Comparison of ENCODE assay signal across 8 mouse cellular contexts in genomic region chr6:18514480-18515352, GRCm38 (mm10). TPM values are rescaled to one million over a fixed set of nuclear protein-coding genes. Genes with fewer than 3 reads are reported as not detected.
DNase-seq lines count a peak whose midpoint lies in the region; ATAC-seq lines count a peak whose summit lies in the region.

TSS of gene Cttnbp2 (minus strand) at chr6:18514843.

- WGBS in lung, embryonic 15.5 days = 2% methylated on average over 60 of the region's 70 CpGs

- peaks cover 14% of the 10 kb centered on the region for H3K4me1 ChIP-seq in lung, embryonic 15.5 days

- peak; percentile 38 for DNase-seq in WW6 (ENCODE audit: low read depth, low spot score)
- DNase-seq in cerebellum, adult 9-11 months = peak; percentile 68
- DNase-seq in frontal cortex, postnatal 10 days (ENCODE audit: low spot score in 2 of 2) = peak; percentile 61 to 79
- peak; percentile 82 to 86 for DNase-seq in layer of hippocampus, postnatal 10 days (ENCODE audit: low spot score in 2 of 2)
- peak; percentile 85 for DNase-seq in retina, postnatal 1 day

- no peaks in the 10 kb centered on the region for H3K9me3 ChIP-seq in lung, embryonic 15.5 days

- H3K36me3 ChIP-seq in lung, embryonic 15.5 days = no peaks in the 10 kb centered on the region

- peak within 1 kb of the TSS; percentile 95 for H3K4me2 ChIP-seq in lung, embryonic 15.5 days

- H3K9ac ChIP-seq in lung, embryonic 15.5 days = peak within 1 kb of the TSS; percentile 59

- H3K27me3 ChIP-seq in lung, embryonic 15.5 days = 0 out of 2 replicates have a peak, but pooled peaks cover 3% of the 10 kb centered on the region

- H3K4me3 ChIP-seq in lung, embryonic 15.5 days = peak within 1 kb of the TSS; percentile 70

- H3K27ac ChIP-seq in lung, embryonic 15.5 days = no peak within 1 kb of the TSS

- peak; percentile 40 to 47; a peak in 3 of 4 replicates for ATAC-seq in hematopoietic stem cell, adult 5-6 weeks (replicated peaks in 1 of 2; ENCODE audit: insufficient read depth in 1 of 2, low FRiP score in 2 of 2, low TSS enrichment in 1 of 2, low read depth in 1 of 2, poor library complexity in 2 of 2, severe bottlenecking in 2 of 2)
- ATAC-seq in lung, embryonic 15.5 days (ENCODE audit: borderline replicate concordance, extremely low read depth, low FRiP score, low TSS enrichment) = peak; percentile 94
- no peak for ATAC-seq in erythroid progenitor cell, adult 5-6 weeks (replicated peaks; ENCODE audit: low FRiP score, poor library complexity, severe bottlenecking)

RNA-seq across cellular contexts. Expression of gene Cttnbp2, which starts in this region (rescaled TPM):
- 0.06 TPM in 1 of 2 replicates, not detected in the other for total RNA-seq in hematopoietic stem cell, adult 5-6 weeks (2017)
- 100 to 1,000 TPM; 177 to 187 TPM for total RNA-seq in layer of hippocampus, postnatal 10 days (2021)
- polyA plus RNA-seq in lung, embryonic 15.5 days (2015; fragmentation: Nextera tagmentation; extraction: Ambion mirVana) = 16.3 and 18.0 TPM in 2 replicates
- not detected in 2 replicates for total RNA-seq in erythroid progenitor cell, adult 5-6 weeks (2015; ENCODE audit: low replicate concordance)
- 0.13 TPM in 1 of 2 replicates, not detected in the other for total RNA-seq in erythroid progenitor cell, adult 5-6 weeks (2017; ENCODE audit: low replicate concordance)

Comparison
In these comparisons a context has a peak if more than half of its experiments do, and no peak if none do; other contexts are left out.
1. RNA of gene Cttnbp2 (total RNA-seq): 177 to 187 TPM in layer of hippocampus, postnatal 10 days; 0.06 TPM in hematopoietic stem cell, adult 5-6 weeks and 0.13 TPM in erythroid progenitor cell, adult 5-6 weeks; every median in the first group is over 100 times any median in the second.
2. Peak in ATAC-seq in hematopoietic stem cell, adult 5-6 weeks; RNA of the gene not detected or under 1 TPM.
3. Peak in every context shown above with its lines, with median percentiles within 50 percentile points of each other: DNase-seq.